Mouse (Mus musculus) layer of hippocampus, postnatal 14 days (tissue): Measurements from ENCODE around the gene Plpp1. TPM values are rescaled to one million over a fixed set of nuclear protein-coding genes. Genes with fewer than 3 reads are reported as not detected.

Source experiments
- DNase-seq, 2 experiments: peaks; one replicate each; pipeline ENCODE4 v3.0.0; 2021 to 2022; ENCODE audit warnings: low spot score in 2 of 2, mixed read lengths in 1 of 2
- total RNA-seq, 2 experiments: library from RNA; stranded (reverse); gene quantifications; 2 replicates each; pipeline ENCODE4 v1.2.3; 2021

Gene Plpp1
- total RNA-seq, 2 experiments from 2014 or later = 27.2 to 33.5 TPM

DNA sequence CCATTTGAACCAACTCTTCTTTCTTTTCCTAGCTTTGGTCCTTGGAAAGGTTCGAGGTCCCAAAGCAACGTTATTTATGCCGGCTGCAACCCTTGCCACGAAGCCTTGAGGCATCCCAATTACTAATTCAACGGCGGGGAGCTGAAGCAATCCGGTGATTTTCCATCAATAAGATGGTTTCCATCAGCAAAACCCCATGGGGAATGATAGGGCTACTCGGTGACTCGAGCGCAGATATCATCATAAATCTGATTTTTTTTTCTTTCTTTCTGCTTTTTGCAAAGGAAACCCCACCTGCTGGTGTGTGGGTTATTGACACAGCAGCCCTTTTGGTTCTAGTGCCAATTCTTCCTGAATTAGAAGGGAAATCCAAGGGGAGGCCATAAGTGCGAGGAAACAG lies 28.3 kb upstream of the Plpp1 start:
- no peak for DNase-seq

DNA sequence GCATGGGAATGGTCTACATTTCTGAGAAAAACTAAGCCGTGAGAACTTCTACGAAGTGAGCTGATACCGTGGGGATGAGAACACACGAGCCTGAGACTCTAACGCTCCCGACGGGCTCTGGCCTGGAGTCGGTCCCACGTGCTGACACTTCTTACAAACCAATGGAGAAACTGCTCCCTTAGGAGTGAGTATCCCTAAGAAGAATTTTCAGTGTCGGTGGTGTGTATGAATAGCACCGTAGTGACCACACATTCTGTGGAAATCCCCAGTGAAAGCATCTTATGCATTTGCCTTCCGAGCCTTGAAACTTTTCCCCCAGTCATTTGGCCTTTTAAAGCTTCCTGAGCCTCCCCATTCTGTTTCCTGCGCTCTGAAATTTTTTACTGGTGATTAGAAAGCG lies 27.7 kb upstream of the Plpp1 start:
- DNase-seq = no peak

DNA sequence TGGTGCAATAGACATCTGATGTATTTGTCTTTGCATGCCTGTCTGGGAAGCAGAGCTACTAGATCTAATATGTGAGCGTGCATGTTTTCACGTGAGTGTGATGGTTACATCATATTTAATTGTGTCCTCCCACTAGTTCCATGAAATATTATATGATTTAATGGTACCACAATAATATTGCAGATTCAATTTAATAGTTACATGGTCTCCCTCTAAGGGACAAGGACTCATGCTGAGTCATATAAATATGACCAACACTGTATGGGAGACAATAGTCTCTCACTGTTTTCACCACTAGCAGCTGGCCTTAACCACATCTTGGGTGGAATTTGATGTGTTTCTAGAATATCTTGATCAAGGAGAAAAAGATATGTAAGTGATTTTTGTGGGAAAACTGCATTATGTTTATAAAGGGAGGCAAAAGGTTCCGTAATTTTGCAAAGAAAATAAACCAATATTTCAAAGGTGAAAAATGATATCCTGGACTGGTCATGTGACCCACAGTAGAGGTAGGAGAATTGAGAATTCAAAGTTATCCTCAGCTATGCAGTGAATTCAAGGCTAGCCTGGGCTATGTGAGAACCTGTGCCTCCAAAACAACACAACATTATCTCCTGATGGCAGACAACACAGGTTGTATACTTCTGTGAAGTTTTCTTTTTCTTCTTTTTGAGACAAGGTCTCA lies 26.5 kb upstream of the Plpp1 start:
- no peak for DNase-seq

DNA sequence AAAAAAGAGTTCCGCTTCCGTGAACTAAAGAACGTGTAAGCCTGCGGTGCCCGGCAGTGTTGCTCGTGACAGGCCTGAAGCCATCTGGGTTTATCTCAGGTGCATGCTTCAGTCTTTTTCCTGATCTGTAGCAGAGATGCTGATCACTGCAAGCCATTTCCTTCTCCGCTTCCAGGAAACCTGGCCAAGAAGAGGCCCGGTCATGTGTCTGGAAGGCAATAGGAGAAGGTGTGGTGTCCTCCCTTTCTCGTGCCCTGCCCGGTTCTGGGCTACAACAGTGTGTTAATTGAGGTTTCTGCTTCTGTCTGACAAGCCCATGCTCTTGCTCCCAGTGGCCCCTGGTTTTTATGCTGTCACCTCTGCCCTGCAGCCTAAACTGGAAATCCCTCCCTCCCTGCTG lies 24.7 kb upstream of the Plpp1 start:
- DNase-seq = no peak

DNA sequence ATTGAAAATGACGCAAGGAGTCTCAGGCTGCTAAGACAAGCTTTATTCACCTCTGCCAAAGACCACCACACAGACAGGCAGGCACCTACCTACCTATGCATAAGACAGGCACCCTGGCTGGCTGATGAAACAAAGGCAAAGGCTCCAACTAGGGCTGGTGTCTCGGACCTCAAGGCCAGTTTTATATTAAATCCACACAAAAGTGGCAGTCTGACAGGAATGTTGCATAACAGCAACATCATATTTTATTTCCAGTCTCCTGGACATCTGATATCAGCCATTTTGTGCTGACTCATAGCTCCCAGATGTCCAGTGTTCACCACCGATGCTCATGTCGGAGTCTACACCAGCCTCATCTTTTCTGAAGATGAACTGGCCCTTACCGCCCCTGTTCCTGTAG lies 22.2 kb upstream of the Plpp1 start:
- no peak for DNase-seq

DNA sequence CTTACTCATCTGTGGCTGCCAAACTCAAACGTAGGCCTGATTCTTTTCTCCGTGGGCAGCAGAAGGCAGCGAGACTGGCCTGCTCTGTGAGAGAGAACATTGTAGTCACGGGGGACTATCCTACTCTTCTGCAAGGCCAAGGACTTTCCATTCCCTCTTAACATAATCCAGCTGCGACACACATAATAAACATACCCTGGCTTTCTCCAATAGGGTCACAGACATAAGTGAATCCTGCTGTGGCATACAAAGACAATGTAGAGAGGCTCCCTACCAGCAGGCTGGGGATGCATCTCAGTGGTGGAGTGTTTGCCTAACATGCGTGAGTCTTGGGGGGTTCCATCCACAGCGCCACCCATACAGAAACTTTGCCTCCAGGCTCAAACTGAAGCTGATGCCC lies 15.3 kb upstream of the Plpp1 start:
- DNase-seq = no peak

DNA sequence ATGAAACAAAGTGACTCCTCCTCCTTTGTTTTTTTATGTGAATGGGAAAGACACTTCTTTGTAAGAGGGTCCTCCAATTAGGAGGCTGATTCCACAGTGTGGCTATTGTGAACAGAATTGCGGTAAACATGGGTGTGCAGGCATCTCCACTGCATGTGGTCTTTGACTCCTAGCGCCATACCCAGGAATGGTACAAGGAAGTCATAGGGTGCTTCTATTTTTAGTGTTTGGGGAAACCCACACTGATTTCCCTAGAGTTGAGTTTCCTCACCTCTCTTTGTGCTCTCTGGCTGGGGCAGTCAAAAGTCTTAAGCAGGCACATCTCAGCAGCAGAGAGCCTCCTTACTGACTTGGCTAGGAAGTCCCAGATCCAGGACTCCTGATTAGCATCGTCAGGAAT lies 14.4 kb upstream of the Plpp1 start:
- DNase-seq = no peak

DNA sequence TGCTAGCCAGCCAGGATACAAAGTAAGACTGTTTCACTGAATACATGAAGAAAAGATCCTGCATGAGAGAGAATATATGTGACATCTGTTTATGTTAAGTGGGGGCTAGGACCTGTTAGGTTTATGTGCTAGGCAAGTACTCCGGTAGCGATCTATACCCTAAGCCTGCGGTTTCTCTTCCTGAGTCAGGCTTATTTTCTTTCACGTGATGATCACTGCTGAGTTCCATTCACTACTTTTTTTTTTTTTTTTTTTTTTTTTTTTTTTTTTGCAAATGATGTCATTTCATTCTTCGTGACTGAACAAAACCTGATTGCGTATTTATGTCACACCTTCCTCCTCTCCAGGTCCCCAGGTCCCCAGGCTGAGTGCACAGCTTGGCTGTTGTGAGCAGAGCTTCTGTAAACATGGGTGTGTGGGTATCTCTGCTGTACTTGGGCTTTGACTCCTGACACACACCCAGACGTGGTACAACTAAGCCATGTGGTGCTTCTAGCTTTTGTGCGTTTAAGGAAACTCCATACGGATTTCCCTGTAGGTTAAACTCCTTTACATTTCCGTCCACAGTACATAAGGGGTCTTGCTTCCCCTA lies 13.6 kb upstream of the Plpp1 start:
- DNase-seq = no peak

DNA sequence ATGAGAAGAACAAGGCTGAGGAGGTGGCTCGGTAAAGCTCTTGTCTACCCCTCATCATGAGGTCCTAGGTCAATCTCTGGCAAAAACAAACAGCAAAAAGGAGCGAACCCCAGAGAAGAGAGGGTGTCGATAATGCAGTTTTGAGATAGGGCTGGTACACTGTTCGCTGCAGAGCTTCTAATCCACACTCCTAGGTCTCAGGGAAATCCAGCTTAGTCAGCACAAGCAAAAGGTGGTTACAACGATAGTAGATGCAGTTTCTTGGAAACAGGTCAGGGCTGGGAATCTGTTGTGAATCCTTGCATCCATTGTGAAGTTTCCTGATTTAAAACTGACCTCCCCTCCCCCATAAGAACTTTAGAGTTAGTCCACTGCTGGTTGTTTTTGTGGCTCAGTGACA lies 9.8 kb upstream of the Plpp1 start:
- no peak for DNase-seq

DNA sequence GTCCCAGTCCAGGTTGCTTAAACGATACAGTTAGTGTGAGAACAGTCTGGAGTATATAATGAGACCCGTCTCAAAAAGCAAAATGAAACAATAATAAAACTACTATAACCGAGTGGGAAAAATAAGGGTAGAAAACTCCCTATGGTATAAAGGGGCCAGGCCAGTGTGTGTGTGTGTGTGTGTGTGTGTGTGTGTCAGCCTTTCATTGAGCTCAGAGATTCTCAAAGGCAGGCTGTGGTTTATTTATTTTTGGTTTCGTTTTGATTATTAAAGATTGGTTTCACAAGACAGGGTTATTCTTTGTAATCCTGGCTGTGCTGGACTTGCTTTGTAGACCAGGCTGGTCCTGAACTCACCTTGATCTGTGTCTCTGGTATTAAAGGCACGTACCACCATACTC lies 8.7 kb upstream of the Plpp1 start:
- no peak for DNase-seq

DNA sequence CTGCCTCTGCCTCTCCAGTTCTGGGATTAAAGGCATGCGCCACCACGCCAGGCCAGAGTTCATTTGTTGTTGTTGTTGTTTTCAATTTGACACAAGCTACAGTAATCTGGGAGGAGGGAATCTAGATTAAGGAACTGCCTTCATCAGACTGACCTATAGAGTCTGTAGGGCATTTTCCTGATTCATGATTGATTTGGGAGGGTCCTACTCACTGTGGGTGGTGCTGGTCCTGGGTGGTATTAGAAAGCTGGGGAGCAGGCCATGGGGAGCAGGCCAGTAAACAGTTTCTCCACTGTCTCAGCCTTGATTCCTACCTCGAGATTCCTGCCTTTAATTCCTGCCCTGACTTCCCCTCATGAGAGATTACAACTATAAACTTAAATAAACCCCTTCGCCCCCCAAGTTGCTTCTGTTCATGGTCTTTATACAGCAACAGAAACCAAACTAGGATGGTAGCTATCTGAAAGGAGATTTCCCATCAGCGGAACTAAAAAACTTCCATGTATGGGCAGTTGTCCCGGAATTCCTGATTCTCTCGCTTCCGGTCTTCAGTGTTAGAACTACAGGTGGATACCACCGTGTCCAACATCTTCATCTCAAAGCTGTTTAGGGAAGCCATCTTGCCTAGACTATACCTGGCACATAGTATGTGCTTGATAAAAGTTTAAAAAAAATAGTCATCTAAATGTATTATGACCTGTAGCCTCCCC lies 2.2 kb upstream of the Plpp1 start:
- no peak for DNase-seq

DNA sequence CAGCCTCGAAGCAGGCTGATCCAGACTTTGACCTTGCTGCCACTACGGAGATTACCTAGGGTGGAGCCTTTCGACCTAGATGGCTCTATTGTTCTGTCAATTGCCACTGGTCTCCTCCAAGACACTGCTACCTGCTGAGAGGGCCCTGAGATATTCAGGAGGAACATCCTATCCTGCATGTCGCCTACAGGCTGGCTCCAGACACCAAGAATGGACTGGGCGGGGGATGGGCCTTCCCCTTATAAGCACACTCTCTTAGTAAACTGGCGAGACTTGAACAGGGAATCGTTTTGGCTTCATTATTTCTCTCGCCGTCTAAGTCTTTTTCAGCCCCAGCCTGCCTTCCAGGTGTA lies 1.7 kb upstream of the Plpp1 start:
- no peak for DNase-seq

DNA sequence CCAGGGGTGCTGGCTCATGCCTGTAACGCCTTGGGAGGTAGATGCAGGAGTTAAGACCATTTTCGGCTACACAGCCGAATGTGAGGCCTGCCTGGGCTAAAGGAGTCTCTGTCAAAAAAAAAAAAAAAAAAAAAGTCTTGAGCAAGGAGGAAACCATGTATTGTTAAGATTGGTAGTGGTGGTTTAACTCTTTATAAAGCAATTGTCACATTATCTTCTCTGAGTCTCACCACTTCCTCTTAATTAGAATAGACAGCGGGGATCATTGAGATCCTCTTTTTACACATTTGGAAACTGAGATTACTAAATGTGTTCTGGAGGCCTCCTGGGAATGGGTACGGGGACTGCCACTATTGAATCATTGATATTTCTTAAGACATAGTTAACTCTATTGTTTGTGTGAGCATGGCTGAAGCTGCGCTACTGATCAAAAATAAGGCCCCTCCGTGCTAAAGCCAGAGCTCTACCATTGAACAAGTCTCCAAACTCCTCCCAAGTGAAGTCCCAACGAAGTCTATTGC lies 811 bp upstream of the Plpp1 start:
- no peak for DNase-seq

DNA sequence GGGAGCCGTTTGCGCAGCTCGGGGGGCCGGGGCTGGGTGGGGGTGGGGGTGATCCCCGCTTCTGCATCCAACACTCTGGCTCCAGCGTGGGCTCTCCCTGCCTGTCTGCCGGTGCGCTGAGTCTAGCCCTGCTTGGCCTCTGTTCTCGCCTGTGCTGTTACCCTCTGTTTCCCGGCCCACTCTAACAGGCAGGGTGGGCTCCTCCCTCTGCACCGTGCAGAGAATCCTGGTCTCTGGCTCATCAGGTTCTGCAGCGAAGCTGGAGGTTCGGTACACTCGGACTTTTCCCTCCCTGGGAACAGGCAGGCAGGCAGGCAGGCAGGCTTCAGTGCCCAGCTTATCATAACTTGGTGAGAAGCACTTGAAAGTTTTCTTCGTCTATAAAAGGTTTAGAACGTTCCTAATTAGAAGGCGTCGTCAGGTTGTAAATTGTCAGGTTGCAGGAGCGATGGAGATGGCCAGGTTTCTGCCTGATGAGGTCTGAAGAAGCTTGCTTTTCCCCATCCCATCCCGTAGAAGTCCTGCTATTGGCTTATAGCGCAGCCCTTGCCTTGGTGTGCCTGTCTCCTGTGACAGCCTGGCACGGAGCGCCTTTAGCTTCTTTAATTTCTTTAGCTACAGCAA lies 901 bp downstream of the Plpp1 start:
- no peak for DNase-seq

DNA sequence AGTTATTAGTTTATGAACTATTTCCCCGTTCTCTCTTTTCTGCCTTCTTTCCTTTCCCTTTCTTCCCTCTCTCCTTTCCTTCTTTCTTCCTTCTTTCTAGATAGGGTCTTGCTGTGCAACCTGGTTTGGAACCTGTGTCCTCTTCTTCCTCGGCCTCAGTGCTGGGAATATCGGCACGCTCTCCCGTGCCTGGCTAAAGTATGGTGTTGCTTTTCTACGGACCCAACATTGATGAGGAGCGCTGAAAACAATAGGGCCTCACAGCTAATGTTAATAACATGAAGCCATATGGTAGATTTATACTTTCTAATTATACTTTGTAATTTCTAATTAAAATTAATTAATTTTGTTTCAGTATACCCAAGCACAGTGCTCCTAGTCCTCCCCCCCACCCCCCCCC lies 2.5 kb downstream of the Plpp1 start:
- no peak for DNase-seq

DNA sequence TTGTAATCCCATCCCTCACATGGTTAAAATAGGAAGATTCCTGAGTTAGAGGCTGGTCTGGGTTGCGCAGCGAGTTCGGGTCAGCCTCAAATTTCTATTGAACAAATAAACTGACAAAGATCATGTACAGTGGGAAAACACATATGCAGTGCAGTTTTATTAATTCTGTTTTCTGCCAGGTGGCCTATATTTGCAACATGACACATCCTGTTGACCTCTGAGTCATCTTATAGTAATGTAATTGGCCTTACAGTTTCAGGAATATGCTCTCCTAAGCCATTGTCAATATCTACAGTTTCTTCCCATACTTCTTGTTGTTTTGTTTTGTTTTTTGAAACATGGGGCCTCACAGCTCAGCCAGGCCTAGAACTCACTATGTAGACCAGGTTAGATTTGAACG lies 3.1 kb downstream of the Plpp1 start:
- DNase-seq = no peak

DNA sequence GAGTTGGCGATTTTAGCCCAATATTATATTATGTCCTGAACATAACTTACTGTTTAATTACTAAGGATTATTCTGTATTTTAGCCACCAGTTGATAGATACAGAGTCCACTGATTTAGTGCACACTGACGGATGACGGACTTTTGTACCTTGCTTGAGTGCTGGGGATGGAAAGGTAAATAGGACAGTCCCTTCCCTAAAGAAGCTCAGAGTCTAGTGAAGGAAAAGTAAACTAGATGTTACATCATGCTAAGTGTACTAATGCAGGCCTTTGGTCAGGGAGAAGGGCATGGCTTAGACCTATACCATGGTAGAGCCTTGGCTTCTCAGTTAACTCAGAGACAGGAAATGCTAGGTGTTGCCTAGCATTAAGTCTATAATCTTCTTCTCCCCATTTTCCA lies 4.9 kb downstream of the Plpp1 start:
- DNase-seq = no peak

DNA sequence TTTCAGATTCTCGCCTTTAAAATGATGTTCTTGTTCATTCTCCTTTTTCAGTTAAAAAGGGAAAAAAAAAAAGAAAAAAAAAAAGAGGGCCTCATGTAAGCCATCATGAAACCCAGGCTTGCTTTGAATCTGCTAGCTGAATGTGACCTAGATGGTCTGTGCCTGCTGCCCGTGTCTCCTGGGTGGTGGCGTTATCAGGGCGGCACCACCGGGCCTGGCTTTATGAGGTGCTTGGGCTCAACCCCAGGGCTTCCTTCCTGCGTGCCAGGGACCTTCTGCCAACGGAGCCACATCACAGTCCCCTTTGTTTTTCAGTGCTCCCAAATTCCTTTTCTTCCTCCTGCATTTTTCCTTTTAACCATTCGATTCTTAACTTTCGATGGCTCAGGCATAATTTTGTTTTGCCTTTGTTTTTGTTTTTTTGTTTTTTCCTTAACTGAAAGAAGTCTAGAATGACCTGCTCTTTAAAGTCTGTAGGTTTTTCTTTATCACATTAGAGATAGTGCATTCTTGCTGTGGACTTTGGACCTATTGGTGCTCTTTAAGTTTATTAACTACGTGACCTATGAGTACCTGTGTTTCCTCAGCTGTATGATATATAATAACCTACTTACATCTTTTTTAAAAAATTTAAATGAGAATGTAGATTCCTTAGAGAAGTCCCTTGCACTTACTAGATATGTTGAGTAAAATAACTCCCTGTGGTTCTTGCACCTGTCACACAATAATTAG lies 7.5 kb downstream of the Plpp1 start:
- no peak for DNase-seq

DNA sequence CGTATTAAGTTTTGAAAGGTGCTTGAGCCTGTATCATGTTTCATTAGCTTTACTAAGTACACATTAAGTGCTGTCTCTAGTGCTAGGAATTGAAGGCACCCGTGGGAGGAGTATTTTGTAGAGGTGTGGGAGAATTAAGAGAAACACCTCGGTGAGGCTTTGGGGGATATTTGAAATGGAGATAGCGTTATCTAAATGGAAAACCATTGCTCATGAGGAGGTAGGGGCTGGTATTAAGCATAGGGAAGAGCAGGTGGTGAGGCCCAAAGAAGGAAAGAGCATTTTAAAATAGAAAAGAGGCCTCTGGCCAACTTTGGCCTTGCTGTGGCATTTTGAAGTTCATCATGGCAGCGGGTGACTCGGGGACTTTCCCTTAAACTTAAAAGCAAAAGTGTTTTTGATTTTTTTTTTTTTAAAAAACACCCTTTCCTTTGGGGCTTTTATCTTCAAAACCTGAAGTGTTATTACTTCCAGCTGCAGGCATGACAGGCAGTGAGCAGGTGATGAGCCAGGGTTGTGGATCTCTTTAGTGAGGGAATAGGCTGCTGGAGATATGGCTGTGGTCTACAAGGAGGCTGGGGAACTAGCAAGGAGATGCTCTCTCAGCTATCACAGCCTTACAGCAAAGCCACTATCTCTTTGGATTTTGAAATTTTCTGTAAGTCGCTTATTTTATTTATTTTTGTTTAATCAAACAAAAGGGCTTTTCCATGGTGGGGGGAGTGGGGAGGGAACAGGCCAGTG lies 9.1 kb downstream of the Plpp1 start:
- DNase-seq = no peak

DNA sequence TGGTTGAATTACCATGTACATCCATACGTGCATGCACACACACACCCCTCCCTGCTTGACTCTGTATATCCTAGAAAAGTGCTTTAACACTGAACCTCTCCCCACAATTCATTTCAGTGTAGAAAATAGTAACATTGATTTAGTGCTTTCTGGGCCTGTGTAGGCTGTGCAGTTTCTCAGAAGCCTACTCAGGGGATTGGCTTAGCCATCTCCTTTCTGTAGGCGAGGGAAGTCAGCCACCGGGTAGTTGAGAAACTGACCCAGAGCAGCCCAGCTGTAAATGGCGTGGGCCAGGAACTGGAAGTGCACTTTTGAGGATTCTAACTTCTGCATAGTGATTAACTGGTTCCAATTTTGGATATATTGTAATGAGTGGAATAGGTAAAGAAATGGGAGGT lies 9.7 kb downstream of the Plpp1 start:
- DNase-seq = no peak

DNA sequence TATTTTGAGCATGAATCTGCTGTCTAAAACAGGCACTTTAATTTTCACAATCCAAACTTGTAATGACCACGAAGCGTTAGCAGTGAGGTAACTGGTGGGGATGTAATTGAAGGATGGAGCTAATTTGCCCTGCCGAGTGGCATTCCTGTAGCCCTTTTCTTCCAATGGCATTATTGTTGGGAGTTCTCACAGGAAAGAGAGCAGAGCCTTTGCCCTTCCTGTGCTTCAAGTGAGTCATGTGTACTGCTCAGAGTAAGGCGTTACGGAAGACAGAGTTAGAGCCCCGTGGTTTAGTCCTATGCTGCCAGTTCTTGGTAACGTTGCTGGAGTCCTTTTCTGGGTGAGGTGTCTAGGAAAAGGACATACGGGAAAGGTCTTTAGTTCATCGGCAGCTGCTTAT lies 10.2 kb downstream of the Plpp1 start:
- DNase-seq = no peak
